Mouse (Mus musculus): Measurements from ENCODE around the gene Mmd.

Gene Mmd

GRCm38 (mm10) chr11:90283159-90283558 is 33.9 kb downstream of the Mmd start:
- intact Hi-C loops (cut with DNase I): no loop called here

DNA sequence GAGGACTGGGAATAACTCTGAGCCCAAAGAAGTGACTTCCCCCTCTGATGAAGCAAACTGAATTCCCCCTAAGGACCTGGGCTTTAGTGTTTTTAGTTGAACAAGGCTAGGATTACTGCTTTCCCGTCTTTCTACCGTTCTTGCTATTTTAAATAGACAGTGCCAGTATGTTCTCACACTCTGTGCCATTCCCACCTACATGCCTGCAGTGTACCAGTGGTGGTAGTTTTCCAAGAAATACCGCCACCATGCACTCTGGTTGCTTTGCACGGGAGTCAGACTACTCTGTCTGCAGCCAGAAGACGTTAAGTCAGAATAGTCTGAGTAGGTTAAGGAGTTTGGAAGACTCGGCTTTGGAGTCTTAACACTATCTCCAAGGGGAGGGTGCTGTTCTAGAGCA is 34.3 kb downstream of the Mmd start:
- intact Hi-C loops (cut with DNase I): no loop called here

DNA sequence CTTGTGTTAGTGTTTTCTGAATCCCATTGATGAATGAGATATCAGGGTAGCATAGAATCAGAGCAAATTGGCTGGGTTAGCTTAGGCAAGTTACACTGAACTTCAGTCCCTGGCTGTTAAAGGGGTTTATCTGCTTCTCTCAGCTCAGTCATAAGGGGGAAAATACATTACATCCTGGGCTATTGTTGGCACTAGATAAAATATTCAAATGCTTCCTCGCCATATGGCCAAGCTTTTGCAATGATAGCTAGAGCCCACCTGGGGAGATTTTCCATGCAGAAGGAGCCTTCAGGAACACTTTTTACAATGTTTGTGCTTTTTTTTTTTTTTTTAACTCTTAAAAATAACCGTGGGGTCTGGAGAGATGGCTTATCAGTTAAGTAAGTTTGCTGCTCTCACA is 34.8 kb downstream of the Mmd start:
- intact Hi-C loops (cut with DNase I): no loop called here

DNA sequence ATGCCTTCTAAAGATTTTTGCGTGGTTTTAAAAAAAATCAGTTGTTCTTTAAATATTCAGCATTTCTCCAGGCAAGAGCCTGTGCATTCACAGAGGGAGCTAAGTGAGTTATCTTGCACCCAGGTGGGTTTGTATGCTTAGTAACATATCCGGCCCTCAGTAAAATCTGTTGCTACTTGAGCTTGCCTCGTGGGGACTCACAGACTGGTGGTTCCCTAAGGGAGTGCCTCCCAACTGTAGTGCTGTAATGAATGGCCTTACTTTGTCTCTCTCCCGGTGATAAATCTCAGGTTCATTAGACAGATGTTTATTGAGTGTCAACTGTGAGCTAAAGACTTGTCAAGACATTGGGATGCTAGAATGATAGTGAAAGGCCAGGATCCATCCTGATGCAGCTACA is 35.4 kb downstream of the Mmd start:
- intact Hi-C loops (cut with DNase I): no loop called here

GRCm38 (mm10) chr11:90286550-90287154 is 37.4 kb downstream of the Mmd start:
- intact Hi-C loops (cut with DNase I): no loop called here

GRCm38 (mm10) chr11:90291156-90291555 is 41.9 kb downstream of the Mmd start:
- intact Hi-C loops (cut with DNase I): no loop called here

GRCm38 (mm10) chr11:90292766-90293165 is 43.5 kb downstream of the Mmd start:
- intact Hi-C loops (cut with DNase I): no loop called here

DNA sequence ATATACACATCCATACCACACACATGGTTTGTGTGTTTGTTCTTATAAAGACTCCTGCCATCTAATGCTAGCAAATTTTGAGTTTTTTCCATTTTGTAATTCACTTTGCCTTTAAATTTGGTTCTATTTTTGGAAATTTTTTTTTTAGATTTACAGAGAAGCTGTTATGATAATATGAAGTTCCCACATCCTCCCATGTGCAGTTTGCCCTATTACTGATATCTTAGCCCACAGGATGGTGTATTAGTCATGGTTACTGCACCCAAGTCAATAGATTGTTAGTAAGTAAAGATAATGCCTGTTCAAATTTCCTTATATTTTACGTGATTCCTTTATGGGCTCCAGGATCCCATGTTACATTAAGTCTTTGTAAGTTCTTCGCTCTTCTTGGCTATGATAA is 45.4 kb downstream of the Mmd start:
- intact Hi-C loops (cut with DNase I): no loop called here

DNA sequence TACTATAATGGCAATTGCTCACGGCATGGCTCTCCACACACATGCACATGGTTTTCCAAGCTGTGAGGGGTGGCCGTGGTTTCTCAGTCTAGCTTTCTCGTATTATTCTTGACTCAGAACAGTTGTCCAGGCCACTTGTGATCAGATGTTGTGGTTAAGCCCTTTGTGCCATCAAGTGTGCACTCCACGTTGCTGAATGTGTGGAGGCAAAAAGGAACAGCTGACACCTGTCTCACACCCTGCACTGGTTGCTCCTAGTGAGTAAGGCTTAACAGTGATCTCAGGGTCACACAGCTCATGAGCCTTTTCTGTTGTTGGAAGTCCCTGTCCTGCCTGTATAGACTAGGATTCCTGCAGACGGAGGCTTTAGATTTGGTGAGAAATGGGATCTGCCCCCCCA is 56.8 kb downstream of the Mmd start:
- intact Hi-C loops (cut with DNase I): loop anchor here (2.0 kb wide), 2 partner anchors 123 to 311 kb away; no protein-coding TSS in a partner anchor

DNA sequence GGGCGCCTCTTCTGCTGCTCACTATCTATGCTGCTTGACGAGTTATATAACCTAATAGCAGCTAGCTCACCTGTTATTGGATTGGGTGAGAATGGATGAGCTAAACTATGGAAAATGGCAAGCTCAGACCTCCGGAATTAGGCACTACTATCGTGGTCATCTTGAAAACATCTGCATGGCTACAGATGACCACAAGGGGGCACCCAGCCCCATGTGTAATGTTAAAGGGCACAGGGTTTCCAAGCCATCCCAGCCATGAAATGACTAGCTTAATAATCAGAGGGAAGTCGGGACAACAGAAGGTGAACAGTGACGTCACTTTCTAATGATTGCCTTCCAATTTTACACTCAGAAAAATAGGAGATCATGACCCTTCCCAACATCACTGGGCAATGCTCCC is 57.7 kb downstream of the Mmd start:
- intact Hi-C loops (cut with DNase I): loop anchor here (2.0 kb wide), 2 partner anchors 124 to 310 kb away; no protein-coding TSS in a partner anchor

DNA sequence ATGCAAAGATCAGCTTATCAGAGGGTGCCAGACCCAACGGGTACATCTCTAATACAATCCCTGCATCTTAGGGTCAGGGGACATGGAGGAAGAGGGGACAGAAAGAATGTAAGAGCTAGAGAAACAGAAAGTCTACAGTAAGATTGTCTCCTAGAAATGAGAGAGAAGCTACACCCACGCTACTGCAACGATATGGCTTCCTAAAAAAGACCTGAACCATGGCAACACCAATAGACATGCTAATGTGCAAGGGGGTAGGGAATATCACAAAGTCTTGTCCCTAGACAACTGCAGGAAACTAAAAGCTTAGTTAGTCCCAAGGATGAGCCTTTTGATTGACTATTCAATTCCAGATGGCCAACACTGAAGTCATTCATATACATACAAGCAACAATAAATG is 65.3 kb downstream of the Mmd start:
- intact Hi-C loops (cut with DNase I): loop anchor here (5.0 kb wide), 2 partner anchors 73 to 103 kb away; no protein-coding TSS in a partner anchor

GRCm38 (mm10) chr11:90317482-90317881 is 68.2 kb downstream of the Mmd start:
- intact Hi-C loops (cut with DNase I): loop anchor here (5.0 kb wide), 2 partner anchors 70 to 100 kb away; no protein-coding TSS in a partner anchor

DNA sequence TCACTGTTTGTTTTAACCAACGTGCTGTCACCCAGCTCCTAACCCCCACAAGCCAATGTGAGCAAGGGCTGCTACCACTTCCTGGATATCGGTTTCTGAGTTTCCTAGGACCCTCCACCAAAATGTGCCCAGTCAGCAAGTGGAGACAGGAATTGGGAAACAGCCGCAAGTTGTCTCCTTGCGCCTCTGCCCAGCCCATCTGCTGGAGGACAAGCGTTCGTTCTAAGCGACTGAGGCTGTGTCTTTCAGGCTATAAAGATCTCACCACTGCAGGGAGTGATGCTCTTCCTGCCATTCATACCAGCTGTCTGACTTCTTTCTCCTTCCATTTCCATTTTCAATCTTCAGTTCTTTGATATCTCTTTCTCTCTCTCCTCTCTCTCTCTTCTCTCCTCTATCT is 71.7 kb downstream of the Mmd start:
- intact Hi-C loops (cut with DNase I): no loop called here

GRCm38 (mm10) chr11:90324597-90324996 is 75.3 kb downstream of the Mmd start:
- intact Hi-C loops (cut with DNase I): no loop called here

DNA sequence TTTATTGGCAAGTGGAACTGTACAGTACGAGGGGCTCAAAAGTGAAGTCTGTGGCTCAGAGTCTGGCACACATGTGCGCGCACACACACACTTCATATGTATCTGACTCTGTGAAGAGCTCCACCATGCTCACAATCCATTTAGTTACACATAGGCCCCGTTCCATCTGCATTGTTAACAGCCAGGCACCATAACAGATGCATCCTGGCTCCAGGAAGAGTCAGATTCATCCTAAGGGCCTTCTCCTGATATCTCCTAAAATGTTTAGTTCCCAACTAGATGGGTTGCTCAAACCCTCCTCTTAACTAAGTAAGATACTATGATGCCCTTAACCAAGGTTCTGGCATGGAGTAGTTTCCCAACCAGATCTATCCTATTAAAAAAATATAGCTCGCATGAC is 76.9 kb downstream of the Mmd start:
- intact Hi-C loops (cut with DNase I): no loop called here

DNA sequence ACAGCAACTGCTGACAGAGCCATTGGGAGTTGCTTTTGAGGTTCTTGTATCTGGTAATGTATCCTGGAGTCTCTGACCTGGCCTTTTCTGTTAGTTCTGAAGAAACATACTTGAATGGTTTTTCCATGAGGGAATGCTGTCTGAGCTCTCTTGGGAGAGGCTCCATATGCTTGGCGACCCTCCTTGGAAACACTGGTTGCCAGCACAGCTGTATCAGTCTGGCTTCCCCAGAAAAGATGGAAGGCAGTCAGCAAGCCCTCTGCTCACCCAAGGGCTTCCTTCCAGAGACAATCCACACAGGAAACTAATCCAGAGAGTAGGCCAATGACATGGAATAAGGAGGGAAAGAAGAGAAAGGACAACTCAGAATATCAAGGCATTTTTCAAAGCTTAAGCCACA is 77.6 kb downstream of the Mmd start:
- intact Hi-C loops (cut with DNase I): no loop called here

Data from adrenal gland (tissue).